Mouse (Mus musculus): ENCODE measurements at regions not wholly inside any gene's neighbourhood (a gene's known extent, or its start where the extent isn't known, plus 50 kb on each side); places are given as distances from the start of the nearest gene placed in this dataset.

GRCm38 (mm10) chr5:111555981-111556380 lies 138.8 kb downstream of the Mn1 start:
- no peak for DNase-seq (ENCODE audit: low spot score in 2 of 2)
- Histone ChIP-seq H3K4me3 (no peak overlapping the region), H3K27ac (no peak overlapping the region)
- TF ChIP-seq CTCF (conservative IDR thresholded peaks at IDR 0.05), result no peak

GRCm38 (mm10) chr5:111560432-111560831 lies 143.3 kb downstream of the Mn1 start:
- DNase-seq (ENCODE audit: low spot score in 2 of 2), result no peak
- H3K4me3 ChIP-seq, result no peak overlapping the region
- no peak for TF ChIP-seq CTCF (conservative IDR thresholded peaks at IDR 0.05)
- H3K27ac ChIP-seq, result no peak overlapping the region

- H3K4me3 ChIP-seq, result no peak overlapping the region
- no peak for TF ChIP-seq CTCF (conservative IDR thresholded peaks at IDR 0.05)
- DNase-seq (ENCODE audit: low spot score in 2 of 2), result no peak
- no peak overlapping the region for H3K27ac ChIP-seq
Observed at GRCm38 (mm10) chr5:111561301-111561700, 144.1 kb downstream of the Mn1 start.

- no peak for TF ChIP-seq CTCF (conservative IDR thresholded peaks at IDR 0.05)
- no peak overlapping the region for H3K27ac ChIP-seq
- no peak for DNase-seq (ENCODE audit: low spot score in 2 of 2)
- H3K4me3 ChIP-seq, result no peak overlapping the region
Observed at GRCm38 (mm10) chr5:111570826-111571225, 153.7 kb downstream of the Mn1 start.

GRCm38 (mm10) chr5:111573265-111573873 lies 156.2 kb downstream of the Mn1 start:
- TF ChIP-seq CTCF (conservative IDR thresholded peaks at IDR 0.05), result no peak

GRCm38 (mm10) chr5:111574219-111574840 lies 157.2 kb downstream of the Mn1 start:
- DNase-seq (ENCODE audit: low spot score in 2 of 2), result no peak
- H3K4me3 ChIP-seq, result no peak overlapping the region
- H3K27ac ChIP-seq, result no peak overlapping the region
- TF ChIP-seq CTCF (conservative IDR thresholded peaks at IDR 0.05), result no peak

More at GRCm38 (mm10) chr5:111573265-111573873, 156.2 kb downstream of the Mn1 start:
- no peak overlapping the region for H3K4me3 ChIP-seq
- H3K27ac ChIP-seq, result no peak overlapping the region
- no peak for DNase-seq (ENCODE audit: low spot score in 2 of 2)

- DNase-seq (ENCODE audit: low spot score in 2 of 2), result no peak
- Histone ChIP-seq H3K4me3 (no peak overlapping the region), H3K27ac (no peak overlapping the region)
- TF ChIP-seq CTCF (conservative IDR thresholded peaks at IDR 0.05), result no peak
Observed at GRCm38 (mm10) chr5:111575376-111575775, 158.2 kb downstream of the Mn1 start.

GRCm38 (mm10) chr5:111577441-111577840 lies 156.3 kb upstream of the Gm26897 start:
- H3K4me3 ChIP-seq, result no peak overlapping the region
- no peak overlapping the region for H3K27ac ChIP-seq
- no peak for TF ChIP-seq CTCF (conservative IDR thresholded peaks at IDR 0.05)
- DNase-seq (ENCODE audit: low spot score in 2 of 2), result no peak

- Histone ChIP-seq H3K4me3 (no peak overlapping the region), H3K27ac (no peak overlapping the region)
- no peak for TF ChIP-seq CTCF (conservative IDR thresholded peaks at IDR 0.05)
- no peak for DNase-seq (ENCODE audit: low spot score in 2 of 2)
Observed at GRCm38 (mm10) chr5:111578088-111578487, 155.6 kb upstream of the Gm26897 start.

GRCm38 (mm10) chr5:111578977-111579727 lies 154.6 kb upstream of the Gm26897 start:
- no peak for DNase-seq (ENCODE audit: low spot score in 2 of 2)
- Histone ChIP-seq H3K27ac (no peak overlapping the region), H3K4me3 (no peak overlapping the region)
- no peak for TF ChIP-seq CTCF (conservative IDR thresholded peaks at IDR 0.05)

- Histone ChIP-seq H3K27ac (peak overlapping the region; percentile 90), H3K4me3 (peak overlapping the region; percentile 52)
- peak in 1 of 2 experiments; percentile 52 for DNase-seq (ENCODE audit: low spot score in 2 of 2)
- TF ChIP-seq CTCF (conservative IDR thresholded peaks at IDR 0.05), result no peak
Observed at GRCm38 (mm10) chr5:111580870-111581771, 152.6 kb upstream of the Gm26897 start.

GRCm38 (mm10) chr5:111582004-111582403 lies 151.7 kb upstream of the Gm26897 start:
- peak; percentile 56 for TF ChIP-seq CTCF (conservative IDR thresholded peaks at IDR 0.05)
- Histone ChIP-seq H3K4me3 (peak overlapping the region; percentile 52), H3K27ac (peak overlapping the region; percentile 90)
- peak; percentile 38 to 58 for DNase-seq (ENCODE audit: low spot score in 2 of 2)
